Mouse (Mus musculus) lung, adult 18-20 months (tissue): ENCODE data around the gene Trpm2.

Source experiments
- DNase-seq, 2 experiments: peaks; one replicate each; pipeline ENCODE4 v3.0.0; 2022; ENCODE audit warnings: mixed read lengths in 2 of 2

Trpm2 gene

DNA sequence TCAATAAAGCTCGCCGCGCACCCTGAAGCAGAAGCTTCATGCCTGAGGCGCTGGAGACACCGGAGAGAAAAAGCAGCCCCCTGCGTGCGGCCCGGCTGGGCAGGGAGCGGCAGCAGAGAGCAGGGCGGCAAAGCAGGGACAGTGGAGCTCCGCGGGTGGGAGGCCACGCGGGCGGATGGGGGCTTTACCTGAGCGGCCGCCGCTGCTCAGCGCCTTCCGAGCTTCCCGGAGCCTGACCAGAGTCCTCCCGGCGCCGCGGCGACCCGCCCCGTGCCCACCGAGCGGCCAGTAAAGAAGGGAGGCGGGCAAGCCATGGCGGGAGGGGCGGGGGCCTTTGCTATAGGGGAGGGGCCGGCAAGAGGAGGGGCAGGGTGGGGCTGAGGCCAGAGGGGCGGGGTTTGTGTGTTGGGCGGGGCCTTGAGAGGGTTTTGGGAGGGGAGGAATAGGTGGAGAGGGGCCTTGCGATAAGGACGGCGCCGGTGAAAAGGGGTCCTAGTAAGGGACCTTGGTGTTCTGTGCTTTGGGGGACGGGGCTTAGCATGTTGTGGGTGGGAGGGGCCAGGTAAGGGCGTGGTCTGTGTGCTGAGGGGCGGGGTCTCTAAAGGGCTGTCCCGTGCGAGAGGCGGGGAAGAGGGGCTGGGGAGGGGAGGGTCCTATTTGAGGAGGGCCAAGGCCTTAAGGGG, 68.0 kb downstream of the Trpm2 start, which contains the start of gene Lrrc3:
Lrrc3 (minus strand) TSS at position 326 of the 683 bp plus-strand sequence.
- DNase-seq = peak; percentile 20 to 31

DNA sequence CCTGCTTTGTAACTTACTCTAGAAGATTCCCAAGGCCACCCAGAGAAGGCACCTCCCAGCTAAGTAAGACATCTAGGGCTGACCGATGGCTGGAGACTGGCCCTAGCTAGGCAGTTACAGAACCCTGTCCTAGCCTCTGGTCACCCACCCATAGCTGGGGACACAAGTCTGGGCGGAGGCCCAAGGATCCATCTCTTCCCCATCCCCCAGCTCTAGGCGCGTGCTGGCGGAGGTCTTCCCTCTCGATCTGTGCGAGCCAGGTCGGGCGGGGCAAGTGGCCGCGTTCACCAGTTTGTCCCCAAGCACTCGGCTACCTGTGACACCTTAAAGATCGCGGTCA, 68.5 kb downstream of the Trpm2 start:
- DNase-seq = peak in 1 of 2 experiments; percentile 10

DNA sequence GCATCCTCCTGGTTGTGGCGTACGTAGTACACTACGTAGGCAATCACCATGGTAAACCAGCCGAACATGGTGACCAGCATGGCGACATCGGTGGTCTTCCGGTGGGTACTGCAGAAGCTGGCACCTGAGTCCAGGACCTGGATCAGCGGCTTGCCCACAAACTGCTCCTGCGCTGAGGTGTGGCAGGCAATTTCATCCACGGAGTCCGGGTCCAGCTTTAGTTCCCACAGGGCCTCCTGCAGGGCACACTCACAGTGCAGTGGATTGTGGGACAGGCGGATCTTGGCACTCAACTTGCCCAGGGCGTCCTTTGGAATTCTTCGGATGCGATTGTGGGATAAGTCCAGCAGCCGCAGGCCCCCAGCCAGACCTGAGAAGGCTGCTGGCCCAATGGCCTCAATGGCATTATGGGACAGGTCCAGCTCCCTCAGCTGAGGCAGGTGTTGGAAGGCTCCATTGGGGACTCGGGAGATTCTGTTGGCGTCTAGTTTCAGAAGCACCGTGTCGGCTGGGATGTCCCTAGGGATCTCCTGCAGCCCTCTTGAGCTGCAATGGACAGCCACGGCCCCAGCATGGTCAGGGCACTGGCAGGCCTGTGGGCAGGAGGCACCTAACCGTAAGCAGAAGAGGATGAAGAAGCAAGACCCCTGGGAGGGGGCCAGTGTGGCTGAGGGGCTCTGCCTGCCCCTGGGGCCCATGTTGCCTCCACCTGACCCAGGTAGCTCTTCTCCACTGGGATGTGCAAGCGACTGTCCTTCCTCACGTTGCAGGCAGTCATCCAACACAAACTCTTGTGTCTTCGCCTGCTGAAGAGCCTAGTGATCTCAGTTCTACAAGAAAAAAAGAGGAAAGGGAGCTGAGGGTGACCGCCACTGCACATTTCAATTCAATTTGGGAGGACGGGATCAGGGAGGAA, 69.2 kb downstream of the Trpm2 start:
- no peak for DNase-seq

GRCm38 (mm10) chr10:77900126-77900525, 70.2 kb downstream of the Trpm2 start:
- DNase-seq = no peak

DNA sequence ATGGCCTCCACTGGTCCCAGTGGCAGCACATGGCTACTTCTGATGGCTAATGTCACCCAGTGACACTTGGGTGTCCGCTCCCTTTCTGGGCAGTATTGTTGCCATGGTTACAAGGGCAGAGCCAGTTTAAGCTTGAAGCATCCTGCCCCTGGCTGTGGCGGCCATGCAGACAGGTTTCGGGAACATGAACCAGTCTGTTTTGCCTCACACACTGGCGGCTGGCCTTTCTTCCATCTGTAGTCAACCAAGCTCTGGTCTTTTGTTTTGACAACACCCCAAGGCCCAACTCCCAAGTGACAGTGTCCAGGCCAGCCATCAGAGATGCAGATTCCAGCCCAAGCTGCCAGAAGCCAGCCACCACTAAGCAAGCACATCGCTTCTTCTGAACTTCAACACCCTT, 74.8 kb downstream of the Trpm2 start:
- DNase-seq = no peak

DNA sequence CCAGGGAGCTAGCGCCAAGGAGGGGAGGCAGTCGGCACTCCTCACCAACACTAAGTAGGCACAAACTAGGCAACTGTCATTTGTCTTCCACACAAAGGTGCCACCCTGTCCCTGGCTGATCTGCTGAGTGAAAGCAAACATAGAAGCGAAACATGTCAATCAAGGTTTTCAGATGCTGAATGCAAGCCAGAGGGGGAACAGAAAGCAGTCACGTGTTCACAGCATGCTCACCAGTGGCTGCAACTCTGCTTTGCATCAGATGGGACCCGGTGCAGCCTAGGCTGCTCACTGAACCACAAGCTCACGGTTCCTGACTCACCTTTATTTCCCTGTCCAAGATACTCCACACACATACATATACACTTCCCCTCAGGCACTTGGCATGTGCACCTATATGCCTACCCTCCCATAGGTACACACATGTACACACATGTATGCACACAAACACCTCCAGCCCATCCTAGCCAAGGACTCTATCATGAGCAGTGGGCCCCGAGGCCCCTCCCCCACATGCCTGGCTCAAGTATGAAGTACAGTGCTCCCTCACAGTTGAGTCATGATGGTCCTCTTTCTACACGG, 79.3 kb downstream of the Trpm2 start:
- DNase-seq = no peak

- DNase-seq = no peak
Observed at GRCm38 (mm10) chr10:77886007-77886747, 84.2 kb downstream of the Trpm2 start.

- DNase-seq = no peak
Observed at GRCm38 (mm10) chr10:77882553-77882952, 87.8 kb downstream of the Trpm2 start.

GRCm38 (mm10) chr10:77880305-77880704, 90.1 kb downstream of the Trpm2 start:
- no peak for DNase-seq

DNA sequence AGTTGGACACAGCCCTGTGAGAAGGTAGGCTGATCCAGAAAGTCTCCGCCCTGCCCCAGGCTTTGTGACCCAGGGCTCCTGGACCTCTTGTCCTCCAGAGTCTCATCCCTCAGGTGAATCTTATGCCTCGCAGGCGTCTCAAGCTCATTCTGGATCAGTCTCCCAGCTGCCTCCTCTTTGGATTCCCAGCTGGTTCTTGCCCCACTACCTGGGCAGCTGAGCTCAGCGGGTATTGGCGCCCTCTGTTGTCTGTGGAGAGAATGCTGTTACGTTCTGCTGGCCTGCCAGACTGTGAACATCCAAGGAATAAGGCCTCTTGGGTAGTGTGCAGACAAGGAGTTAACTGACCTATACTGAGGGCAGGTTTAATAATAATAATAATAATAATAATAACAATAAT, 91.4 kb downstream of the Trpm2 start:
- peak; percentile 28 to 42 for DNase-seq

- DNase-seq = peak; percentile 39 to 62
Observed at GRCm38 (mm10) chr10:77869651-77870050, 100.7 kb downstream of the Trpm2 start.

- DNase-seq = no peak
Observed at GRCm38 (mm10) chr10:77867546-77867945, 102.8 kb downstream of the Trpm2 start.

GRCm38 (mm10) chr10:77864762-77865143, 105.6 kb downstream of the Trpm2 start:
- no peak for DNase-seq

GRCm38 (mm10) chr10:77864067-77864761, 106.1 kb downstream of the Trpm2 start:
- DNase-seq = peak; percentile 76 to 81

DNA sequence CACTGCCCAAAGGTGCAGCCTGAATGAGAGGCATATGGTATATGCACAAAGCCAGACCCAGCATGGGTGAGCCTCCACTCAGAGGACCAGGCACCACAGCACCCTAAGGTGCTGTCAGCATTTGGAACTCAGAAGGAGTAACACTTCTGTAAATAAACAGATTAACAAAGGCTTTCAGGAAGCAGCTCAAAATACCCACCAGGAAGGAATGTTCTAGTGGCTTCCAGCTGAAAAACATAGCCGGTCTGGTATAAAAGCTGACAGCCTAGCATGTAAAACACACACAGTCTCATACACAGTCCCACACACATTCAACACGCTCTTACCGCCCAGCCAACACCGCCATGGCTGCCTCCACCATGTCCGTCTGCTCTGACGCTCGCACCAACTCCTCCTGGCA, 108.7 kb downstream of the Trpm2 start, which contains the start of gene Gm3285:
Gm3285 (plus strand) TSS at position 301 of the 400 bp plus-strand sequence.
- DNase-seq = no peak
